Mouse (Mus musculus) left cerebral cortex, adult 2 months (tissue): ENCODE measurements around the gene Gm12394. TPM values are rescaled to one million over a fixed set of nuclear protein-coding genes. Genes with fewer than 3 reads are reported as not detected.
"Not testable (repeated sequence)": the region's sequence is repeated elsewhere in the genome, so short reads cannot be mapped to it uniquely, and the experiment has no call there.

ENCODE experiments used
- DNase-seq, 2 experiments: peaks; one replicate each; pipeline ENCODE4 v3.0.0; 2021 to 2022; ENCODE audit warnings: low spot score in 2 of 2, mixed read lengths in 1 of 2; ENCODE audit errors: extremely low spot score in 1 of 2
- H3K27ac ChIP-seq: fragments of 200-600 bp; 2 replicates; pipeline ENCODE4 v1.8.1; 2022
- H3K4me3 ChIP-seq: fragments of 200-600 bp; 2 replicates; pipeline ENCODE4 v1.8.1; 2022
- CTCF ChIP-seq: fragments of 200-600 bp; IDR thresholded peaks from 2 replicates; pipeline ENCODE4 v1.8.1; 2022; ENCODE audit warnings: antibody characterized with exemption, mild to moderate bottlenecking, moderate library complexity
- intact Hi-C: fragments of 180-260 bp; cut with DNase I; formaldehyde crosslinking; loops from one replicate; pipeline ENCODE4 v1.15.1; 2025
- total RNA-seq, 2 experiments: library from RNA; stranded (reverse); gene quantifications; 2 replicates each; pipeline ENCODE4 v1.2.3; 2021

The Gm12394 gene
- total RNA-seq, 2 experiments from 2014 or later = 2.3 to 2.4 TPM

- TF ChIP-seq CTCF = no peak; the same call in 1 of the 2 replicates
- no peak overlapping the region for H3K27ac ChIP-seq
- intact Hi-C loops = no loop called here
Observed at GRCm38 (mm10) chr4:42879829-42880676, 23.5 kb upstream of the Gm12394 start.

GRCm38 (mm10) chr4:42877657-42878056, 21.1 kb upstream of the Gm12394 start:
- intact Hi-C loops = loop anchor here (1.0 kb wide), 2 partner anchors 84 to 88 kb away; no protein-coding TSS in a partner anchor
- TF ChIP-seq CTCF = no peak
- H3K27ac ChIP-seq = no peak overlapping the region
- no peak overlapping the region for H3K4me3 ChIP-seq
- DNase-seq = no peak

More at GRCm38 (mm10) chr4:42879829-42880676, 23.5 kb upstream of the Gm12394 start:
- no peak for DNase-seq
- no peak overlapping the region for H3K4me3 ChIP-seq

GRCm38 (mm10) chr4:42876586-42877291, 20.2 kb upstream of the Gm12394 start:
- peak; percentile 48 to 61 for DNase-seq
- H3K4me3 ChIP-seq = no peak overlapping the region
- H3K27ac ChIP-seq = no peak overlapping the region
- intact Hi-C loops = loop anchor here (1.0 kb wide), 2 partner anchors 85 to 89 kb away; no protein-coding TSS in a partner anchor
- TF ChIP-seq CTCF = peak; percentile 67

GRCm38 (mm10) chr4:42874134-42874533, 17.6 kb upstream of the Gm12394 start, which contains the start of gene Fam205c:
Fam205c (minus strand) TSS chr4:42874234.
- H3K4me3 ChIP-seq = no peak within 1 kb of the TSS
- DNase-seq = no peak
- H3K27ac ChIP-seq = no peak within 1 kb of the TSS
- no peak for TF ChIP-seq CTCF
- intact Hi-C loops = no loop called here

- no peak for TF ChIP-seq CTCF
- intact Hi-C loops = no loop called here
- no peak overlapping the region for H3K27ac ChIP-seq
- H3K4me3 ChIP-seq = no peak overlapping the region
- DNase-seq = no peak
Observed at GRCm38 (mm10) chr4:42872746-42873435, 16.3 kb upstream of the Gm12394 start.

GRCm38 (mm10) chr4:42872151-42872550, 15.6 kb upstream of the Gm12394 start:
- no peak for TF ChIP-seq CTCF
- no peak for DNase-seq
- intact Hi-C loops = no loop called here
- Histone ChIP-seq H3K4me3 (no peak overlapping the region), H3K27ac (no peak overlapping the region)

- intact Hi-C loops = no loop called here
- TF ChIP-seq CTCF = peak; percentile 39
- Histone ChIP-seq H3K4me3 (no peak overlapping the region), H3K27ac (no peak overlapping the region)
- DNase-seq = no peak
Observed at GRCm38 (mm10) chr4:42870748-42871147, 14.2 kb upstream of the Gm12394 start.

- H3K4me3 ChIP-seq = no peak overlapping the region
- H3K27ac ChIP-seq = no peak overlapping the region
- no peak for TF ChIP-seq CTCF
- intact Hi-C loops = no loop called here
- no peak for DNase-seq
Observed at GRCm38 (mm10) chr4:42868193-42868592, 11.6 kb upstream of the Gm12394 start.

GRCm38 (mm10) chr4:42867390-42867789, 10.8 kb upstream of the Gm12394 start:
- intact Hi-C loops = no loop called here
- no peak for TF ChIP-seq CTCF
- no peak for DNase-seq
- H3K27ac ChIP-seq = no peak overlapping the region
- H3K4me3 ChIP-seq = no peak overlapping the region

GRCm38 (mm10) chr4:42863487-42863886, 6.9 kb upstream of the Gm12394 start:
- H3K4me3 ChIP-seq, intact Hi-C loops, DNase-seq, H3K27ac ChIP-seq: not testable (repeated sequence)

GRCm38 (mm10) chr4:42860483-42860882, 3.9 kb upstream of the Gm12394 start:
- intact Hi-C loops, DNase-seq, H3K4me3 ChIP-seq, H3K27ac ChIP-seq: not testable (repeated sequence)

- H3K27ac ChIP-seq, H3K4me3 ChIP-seq, intact Hi-C loops: not testable (repeated sequence)
Observed at GRCm38 (mm10) chr4:42853788-42854187, 2.8 kb downstream of the Gm12394 start, which contains the start of gene Fam205a1. Fam205a1 (minus strand) TSS chr4:42853888.

GRCm38 (mm10) chr4:42773893-42774292, 82.7 kb downstream of the Gm12394 start, which contains the start of gene Ccl21a:
Ccl21a (minus strand) TSS chr4:42773993.
- DNase-seq, H3K4me3 ChIP-seq: not testable (repeated sequence)

More at GRCm38 (mm10) chr4:42853788-42854187, 2.8 kb downstream of the Gm12394 start, which contains the start of gene Fam205a1:
- DNase-seq = not testable (repeated sequence)

GRCm38 (mm10) chr4:42756477-42756876, 100.1 kb downstream of the Gm12394 start, which contains the start of gene Ccl19:
Ccl19 (minus strand) TSS chr4:42756577.
- intact Hi-C loops, H3K4me3 ChIP-seq, DNase-seq, H3K27ac ChIP-seq: not testable (repeated sequence)

More at GRCm38 (mm10) chr4:42773893-42774292, 82.7 kb downstream of the Gm12394 start, which contains the start of gene Ccl21a:
- intact Hi-C loops, H3K27ac ChIP-seq: not testable (repeated sequence)

GRCm38 (mm10) chr4:42735245-42735644, 121.3 kb downstream of the Gm12394 start, which contains the start of gene 4930578G10Rik:
4930578G10Rik (plus strand) TSS chr4:42735545.
- H3K4me3 ChIP-seq, DNase-seq: not testable (repeated sequence)

More at GRCm38 (mm10) chr4:42735245-42735644, 121.3 kb downstream of the Gm12394 start, which contains the start of gene 4930578G10Rik:
- intact Hi-C loops, H3K27ac ChIP-seq: not testable (repeated sequence)
